Mouse (Mus musculus) E14TG2a.4 (cell line): ENCODE measurements around the gene Tada1.

Experiments used
- CTCF ChIP-seq: conservative IDR thresholded peaks from 2 replicates; pipeline ENCODE4 v1.5.1; 2014; ENCODE audit warnings: low read length
- POU5F1 ChIP-seq: IDR thresholded peaks from 2 replicates; pipeline ENCODE4 v1.6.1; 2014; ENCODE audit warnings: low read length, borderline replicate concordance

- TF ChIP-seq CTCF = no peak
- TF ChIP-seq POU5F1 = no peak
Observed at GRCm38 (mm10) chr1:166381821-166382220, 2.9 kb downstream of the Tada1 start.
